ENCODE assay signal across 8 mouse cellular contexts in genomic region chr6:33929342-33930086, GRCm38 (mm10).
DNase-seq lines count a peak whose midpoint lies in the region; ATAC-seq and TF ChIP-seq lines count a peak whose summit lies in the region.

No protein-coding gene starts in this region.

- no peaks in the 10 kb centered on the region; the same call in 1 of the 2 replicates for H3K36me3 ChIP-seq in ES-Bruce4 (ENCODE audit: control insufficient read depth, insufficient read depth, low read length, poor library complexity, severe bottlenecking)
- no peaks in the 10 kb centered on the region for H3K36me3 ChIP-seq in forebrain, embryonic 14.5 days (ENCODE audit: control insufficient read depth, insufficient read depth, low read length)

- no peaks in the 10 kb centered on the region for H3K27me3 ChIP-seq in ES-Bruce4 (ENCODE audit: control insufficient read depth, insufficient read depth, low read length, poor library complexity, severe bottlenecking)
- no peaks in the 10 kb centered on the region for H3K27me3 ChIP-seq in forebrain, embryonic 14.5 days (replicated peaks; ENCODE audit: control insufficient read depth, insufficient read depth, low read length)

- H3K9me3 ChIP-seq in ES-Bruce4 (replicated peaks; ENCODE audit: control insufficient read depth, insufficient read depth, low read length, poor library complexity, severe bottlenecking): no peaks in the 10 kb centered on the region; the same call in 1 of the 2 replicates
- H3K9me3 ChIP-seq in forebrain, embryonic 14.5 days (replicated peaks; ENCODE audit: control insufficient read depth, low read length): no peaks in the 10 kb centered on the region

- TF ChIP-seq EP300 in ES-Bruce4 (IDR thresholded peaks at IDR 0.05; ENCODE audit: insufficient read depth, low read depth, low read length): no peak

- peak; percentile 29 for DNase-seq in c-Kit-positive CD71-positive TER-119-positive erythroid progenitor cells, embryonic 14.5 days (ENCODE audit: low spot score)
- peak; percentile 94 for DNase-seq in forebrain, embryonic 14.5 days (ENCODE audit: low spot score)
- peak; percentile 87 to 90 for DNase-seq in heart, postnatal 10 days
- peak; percentile 75 to 92 for DNase-seq in kidney, postnatal 36 days
- DNase-seq in lung, adult 18-20 months: peak; percentile 44 to 65
- DNase-seq in ovary, adult 18-20 months (ENCODE audit: low spot score): peak; percentile 45
- DNase-seq in thymus, adult 18-20 months: peak; percentile 55 to 61

- H3K4me2 ChIP-seq in forebrain, embryonic 14.5 days (ENCODE audit: low read length): 0 out of 2 replicates have a peak overlapping the region, but pooled peaks have one; percentile 16

- no peak for TF ChIP-seq POLR2A in ES-Bruce4 (IDR thresholded peaks at IDR 0.05; ENCODE audit: insufficient read depth, low read length)

- H3K9ac ChIP-seq in ES-Bruce4 (ENCODE audit: low read depth, poor library complexity, severe bottlenecking): no peak overlapping the region
- 0 out of 2 replicates have a peak overlapping the region, but pooled peaks have one; percentile 17 for H3K9ac ChIP-seq in forebrain, embryonic 14.5 days (ENCODE audit: low read length)

- no peaks in the 10 kb centered on the region for H3K4me1 ChIP-seq in ES-Bruce4 (ENCODE audit: control insufficient read depth, insufficient read depth, low read length)
- H3K4me1 ChIP-seq in forebrain, embryonic 14.5 days (ENCODE audit: control insufficient read depth, insufficient read depth, low read length): peaks cover 12% of the 10 kb centered on the region

- H3K27ac ChIP-seq in ES-Bruce4 (ENCODE audit: insufficient read depth, low read length): no peak overlapping the region
- peak overlapping the region; percentile 65 for H3K27ac ChIP-seq in forebrain, embryonic 14.5 days (ENCODE audit: low read depth, low read length)

- intact Hi-C loops in heart, postnatal 10 days (cut with DNase I): loop anchor here (2.0 to 5.0 kb wide), 2 partner anchors 247 to 633 kb away; no protein-coding TSS in a partner anchor

- H3K4me3 ChIP-seq in ES-Bruce4 (ENCODE audit: low read depth, low read length): no peak overlapping the region
- no peak overlapping the region for H3K4me3 ChIP-seq in forebrain, embryonic 14.5 days (ENCODE audit: low read depth, low read length)

- WGBS in forebrain, embryonic 14.5 days: 22% methylated on average over 13 of the region's 13 CpGs

- TF ChIP-seq CTCF in ES-Bruce4 (IDR thresholded peaks at IDR 0.05; ENCODE audit: low read depth, low read length): peak; percentile 87

- peak; percentile 96 for ATAC-seq in forebrain, embryonic 14.5 days

Comparison
In these comparisons a context has a peak if more than half of its experiments do, and no peak if none do; other contexts are left out.
1. DNase-seq: peak in every context shown above with its lines; median percentile 94 in forebrain, embryonic 14.5 days; 88 in heart, postnatal 10 days; 84 in kidney, postnatal 36 days; 58 in thymus, adult 18-20 months; 54 in lung, adult 18-20 months; 45 in ovary, adult 18-20 months; 29 in c-Kit-positive CD71-positive TER-119-positive erythroid progenitor cells, embryonic 14.5 days.